In the genomic region with DNA sequence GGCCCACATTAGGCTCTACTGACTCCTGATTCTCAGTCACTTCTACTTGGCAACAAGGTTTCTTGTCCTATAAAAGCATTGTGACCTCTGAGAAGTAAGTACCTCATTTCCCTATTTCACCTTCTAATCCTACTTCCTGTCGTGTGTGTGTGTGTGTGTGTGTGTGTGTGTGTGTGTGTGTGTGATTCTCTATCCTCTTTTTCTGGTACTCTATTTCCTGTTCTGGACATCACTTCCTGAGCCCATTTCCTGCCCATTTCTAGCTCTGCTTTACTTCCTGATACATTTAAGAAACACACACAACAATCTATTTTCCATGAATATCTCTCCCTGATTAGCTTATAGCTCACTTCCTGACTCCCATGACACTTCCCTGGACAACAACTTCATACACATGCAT, we compare ENCODE assay signal across 14 mouse cellular contexts. TPM values are rescaled to one million over a fixed set of nuclear protein-coding genes. Genes with fewer than 3 reads are reported as not detected.
DNase-seq lines count a peak whose midpoint lies in the region; ATAC-seq and TF ChIP-seq lines count a peak whose summit lies in the region.
"Had no signal": no experiment of that assay in that cellular context is flagged by ENCODE, and none has a peak within 500 bp of the region (broad histone marks: within the 10 kb centered on the region; RNA-seq: fewer than 3 reads in every experiment).

No protein-coding gene starts in this region.

- no peak for TF ChIP-seq CTCF in kidney, postnatal 0 days (IDR thresholded peaks at IDR 0.05; ENCODE audit: low read depth)
- no peak for TF ChIP-seq CTCF in midbrain, postnatal 0 days (IDR thresholded peaks at IDR 0.05)

- no peak for ATAC-seq in heart, embryonic 11.5 days (replicated peaks; ENCODE audit: insufficient number of reproducible peaks, low FRiP score, low TSS enrichment)
- no peak for ATAC-seq in kidney, postnatal 0 days (replicated peaks; ENCODE audit: low FRiP score, low read depth)
- no peak for ATAC-seq in liver, embryonic 13.5 days (ENCODE audit: low read depth)
- no peak for ATAC-seq in midbrain, postnatal 0 days (ENCODE audit: low FRiP score)
- ATAC-seq: intestine, embryonic 15.5 days; midbrain, embryonic 16.5 days had no signal

- intact Hi-C loops in heart, postnatal 25 days (cut with DNase I) = no loop called here

- peaks cover 2% of the 10 kb centered on the region for H3K4me1 ChIP-seq in heart, embryonic 11.5 days (ENCODE audit: control insufficient read depth, insufficient read depth, low read length)
- peaks cover 3% of the 10 kb centered on the region; the same call in 1 of the 2 replicates for H3K4me1 ChIP-seq in kidney, postnatal 0 days (replicated peaks; ENCODE audit: insufficient read depth, low read length)
- peaks cover 27% of the 10 kb centered on the region for H3K4me1 ChIP-seq in liver, embryonic 13.5 days (replicated peaks)
- H3K4me1 ChIP-seq in midbrain, postnatal 0 days (ENCODE audit: insufficient read depth, low read length) = no peaks in the 10 kb centered on the region

- no peaks in the 10 kb centered on the region for H3K9me3 ChIP-seq in heart, embryonic 11.5 days (replicated peaks; ENCODE audit: control insufficient read depth, low read length)
- H3K9me3 ChIP-seq in kidney, postnatal 0 days (replicated peaks; ENCODE audit: low read length) = no peaks in the 10 kb centered on the region
- H3K9me3 ChIP-seq in liver, embryonic 13.5 days (replicated peaks) = no peaks in the 10 kb centered on the region
- H3K9me3 ChIP-seq in midbrain, postnatal 0 days (ENCODE audit: low read length) = no peaks in the 10 kb centered on the region
- H3K9me3 ChIP-seq: forebrain, embryonic 10.5 days; intestine, embryonic 15.5 days had no signal

- H3K4me2 ChIP-seq in heart, embryonic 11.5 days = no peak overlapping the region
- H3K4me2 ChIP-seq in kidney, postnatal 0 days (ENCODE audit: low read length) = no peak overlapping the region
- H3K4me2 ChIP-seq in liver, embryonic 13.5 days = no peak overlapping the region
- H3K4me2 ChIP-seq in midbrain, postnatal 0 days (ENCODE audit: low read depth, low read length, poor library complexity, severe bottlenecking) = no peak overlapping the region
- H3K4me2 ChIP-seq: intestine, embryonic 15.5 days had no signal

- no peak overlapping the region for H3K4me3 ChIP-seq in heart, embryonic 11.5 days (ENCODE audit: low read depth, low read length)
- no peak overlapping the region for H3K4me3 ChIP-seq in kidney, postnatal 0 days (replicated peaks; ENCODE audit: low read depth, low read length)
- H3K4me3 ChIP-seq in liver, embryonic 13.5 days (replicated peaks) = no peak overlapping the region
- H3K4me3 ChIP-seq in midbrain, postnatal 0 days (ENCODE audit: low read depth, low read length) = no peak overlapping the region
- H3K4me3 ChIP-seq: forebrain, embryonic 10.5 days; intestine, embryonic 15.5 days had no signal

- H3K36me3 ChIP-seq in heart, embryonic 11.5 days (ENCODE audit: control insufficient read depth, insufficient read depth, low read length) = peaks cover 41% of the 10 kb centered on the region
- H3K36me3 ChIP-seq in kidney, postnatal 0 days (ENCODE audit: insufficient read depth, low read length) = peaks cover 62% of the 10 kb centered on the region
- peaks cover 17% of the 10 kb centered on the region; the same call in 1 of the 2 replicates for H3K36me3 ChIP-seq in liver, embryonic 13.5 days
- peaks cover 59% of the 10 kb centered on the region for H3K36me3 ChIP-seq in midbrain, postnatal 0 days (ENCODE audit: insufficient read depth, low read length)

- H3K27ac ChIP-seq in heart, embryonic 11.5 days (ENCODE audit: low read depth, low read length) = peak overlapping the region; percentile 77
- H3K27ac ChIP-seq in kidney, postnatal 0 days = peak overlapping the region; percentile 57; the same call in 1 of the 2 replicates
- H3K27ac ChIP-seq in liver, embryonic 13.5 days = 0 out of 2 replicates have a peak overlapping the region, but pooled peaks have one; percentile 53
- no peak overlapping the region for H3K27ac ChIP-seq in midbrain, postnatal 0 days (ENCODE audit: low read depth, low read length)
- H3K27ac ChIP-seq: intestine, embryonic 15.5 days had no signal

- no peaks in the 10 kb centered on the region for H3K27me3 ChIP-seq in heart, embryonic 11.5 days (ENCODE audit: control insufficient read depth, insufficient read depth, low read length)
- no peaks in the 10 kb centered on the region for H3K27me3 ChIP-seq in kidney, postnatal 0 days (ENCODE audit: insufficient read depth, low read length)
- H3K27me3 ChIP-seq in liver, embryonic 13.5 days = no peaks in the 10 kb centered on the region
- H3K27me3 ChIP-seq in midbrain, postnatal 0 days (ENCODE audit: insufficient read depth, low read length) = no peaks in the 10 kb centered on the region
- H3K27me3 ChIP-seq: intestine, embryonic 15.5 days had no signal

- DNase-seq in heart, postnatal 25 days (ENCODE audit: low spot score) = no peak
- no peak for DNase-seq in kidney, postnatal 0 days (ENCODE audit: low spot score)
- no peak for DNase-seq in kidney, adult 11 months
- DNase-seq in CD4-positive helper T cell, adult 2 months (ENCODE audit: low read depth, low spot score) = peak; percentile 34
- no peak for DNase-seq in liver, embryonic 13.5 days
- DNase-seq in midbrain, postnatal 0 days (ENCODE audit: low spot score) = no peak
- DNase-seq in layer of hippocampus, adult 8-10 months (ENCODE audit: low spot score in 2 of 2) = no peak
- DNase-seq: cerebellum, adult 9-10 months; heart, postnatal 4 days; retina, postnatal 1 day had no signal

- no peak overlapping the region for H3K9ac ChIP-seq in heart, embryonic 11.5 days (ENCODE audit: low read depth, low read length)
- H3K9ac ChIP-seq in kidney, postnatal 0 days (ENCODE audit: low read depth, low read length) = no peak overlapping the region
- no peak overlapping the region for H3K9ac ChIP-seq in liver, embryonic 13.5 days
- no peak overlapping the region for H3K9ac ChIP-seq in midbrain, postnatal 0 days (replicated peaks; ENCODE audit: low read length, poor library complexity, severe bottlenecking)
- H3K9ac ChIP-seq: intestine, embryonic 15.5 days had no signal

- 67% methylated on average over 1 of the region's 1 CpGs for WGBS in heart, embryonic 11.5 days (ENCODE audit: insufficient replicate concordance)
- 50% methylated on average over 1 of the region's 1 CpGs for WGBS in kidney, postnatal 0 days
- WGBS in liver, embryonic 13.5 days (ENCODE audit: insufficient replicate concordance) = 35% methylated on average over 1 of the region's 1 CpGs
- WGBS in midbrain, postnatal 0 days = 45% methylated on average over 1 of the region's 1 CpGs

RNA-seq across cellular contexts. Expression of gene Relt, which starts 12.6 kb away (rescaled TPM):
- polyA plus RNA-seq in heart, embryonic 11.5 days (2014; fragmentation: Nextera tagmentation; extraction: Ambion mirVana) = 2.3 and 3.0 TPM in 2 replicates
- total RNA-seq in heart, postnatal 25 days (2021) = 1 to 10 TPM; 2.4 to 3.0 TPM
- 2.1 and 2.3 TPM in 2 replicates for polyA plus RNA-seq in kidney, postnatal 0 days (2015; fragmentation: Nextera tagmentation; extraction: Ambion mirVana)
- polyA plus RNA-seq in liver, embryonic 13.5 days (2015; fragmentation: Nextera tagmentation; extraction: Ambion mirVana) = 15.3 and 16.7 TPM in 2 replicates
- total RNA-seq in midbrain, postnatal 0 days (2014; rRNA removed) = 7.8 and 9.0 TPM in 2 replicates
- polyA plus RNA-seq in midbrain, postnatal 0 days (2015; fragmentation: Nextera tagmentation; extraction: Ambion mirVana) = 5.1 and 5.3 TPM in 2 replicates
- total RNA-seq in layer of hippocampus, adult 8-10 months (2022) = 10 to 100 TPM; 11.6 to 14.1 (median 12.8) TPM

RNA-seq across cellular contexts. Expression of gene Arhgef17, which starts 56.1 kb away (rescaled TPM):
- polyA plus RNA-seq in heart, embryonic 11.5 days (2014; fragmentation: Nextera tagmentation; extraction: Ambion mirVana) = 8.5 and 8.8 TPM in 2 replicates
- 10 to 100 TPM; 24.0 to 28.8 TPM for total RNA-seq in heart, postnatal 25 days (2021)
- polyA plus RNA-seq in kidney, postnatal 0 days (2015; fragmentation: Nextera tagmentation; extraction: Ambion mirVana) = 7.8 and 8.1 TPM in 2 replicates
- 0.53 and 0.83 TPM in 2 replicates for polyA plus RNA-seq in liver, embryonic 13.5 days (2015; fragmentation: Nextera tagmentation; extraction: Ambion mirVana)
- total RNA-seq in midbrain, postnatal 0 days (2014; rRNA removed) = 77.6 and 89.1 TPM in 2 replicates
- 16.3 and 16.7 TPM in 2 replicates for polyA plus RNA-seq in midbrain, postnatal 0 days (2015; fragmentation: Nextera tagmentation; extraction: Ambion mirVana)
- 100 to 1,000 TPM; 149 to 173 (median 162) TPM for total RNA-seq in layer of hippocampus, adult 8-10 months (2022)
